Mouse (Mus musculus) megakaryocyte, embryonic 14.5 days (primary cell): ENCODE measurements around the gene Ino80.

Experiments
- FLI1 ChIP-seq: IDR thresholded peaks from 2 replicates; pipeline ENCODE4 v1.6.1; 2012; ENCODE audit warnings: low read length, inconsistent platforms, mixed read lengths
- GATA1 ChIP-seq: IDR thresholded peaks from 3 replicates; pipeline ENCODE4 v1.6.1; 2012; ENCODE audit warnings: mixed read lengths, low read length, inconsistent platforms, borderline replicate concordance

DNA sequence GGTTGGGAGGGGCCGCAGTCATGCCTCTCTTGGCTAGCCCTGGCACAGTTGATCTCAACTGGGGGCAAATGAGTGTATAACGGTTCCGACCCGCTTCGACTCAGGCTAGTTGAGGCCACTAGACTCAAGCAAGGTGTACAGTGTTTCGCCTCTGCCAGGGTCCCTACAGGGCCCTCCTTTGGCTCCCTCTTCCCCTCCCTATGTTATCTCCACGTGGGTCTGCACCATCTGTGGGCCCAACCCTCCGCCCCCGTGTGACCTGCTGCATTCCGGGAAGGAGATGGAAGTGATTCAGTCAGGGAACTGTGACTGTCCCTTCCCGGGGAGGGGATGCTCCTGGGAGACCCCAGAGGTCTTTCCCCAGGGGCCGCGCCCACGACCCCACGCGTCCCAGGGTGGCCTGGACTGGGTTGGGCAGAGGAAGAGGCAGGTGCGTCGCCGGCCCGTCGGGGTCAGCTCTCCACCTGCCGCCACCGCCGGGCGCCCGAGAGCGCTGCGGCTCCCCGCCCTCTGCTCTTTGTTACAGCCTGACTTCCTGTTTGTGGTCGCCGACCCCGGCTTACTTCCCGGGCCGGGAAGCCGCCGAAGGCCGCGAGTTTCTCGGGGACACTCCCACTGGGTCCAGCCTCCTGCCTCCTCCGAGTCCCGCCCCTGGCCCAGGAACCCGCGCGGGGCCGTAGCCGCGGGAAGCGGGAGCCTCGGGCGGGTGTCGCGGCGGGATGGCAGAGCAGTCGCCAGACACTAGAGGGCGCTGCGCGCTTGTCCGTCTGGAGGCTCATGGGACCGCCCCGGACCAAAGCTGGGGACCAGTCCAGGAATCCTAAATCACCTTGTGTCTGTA lies 139.8 kb downstream of the Ino80 start:
- TF ChIP-seq GATA1 (no peak), FLI1 (no peak)
